Mouse (Mus musculus) frontal cortex, postnatal 10 days (tissue): Measurements from ENCODE around the gene Irf2bp1.

Source experiments
- DNase-seq, 2 experiments: peaks; one replicate each; pipeline ENCODE4 v3.0.0; 2022; ENCODE audit warnings: low spot score in 2 of 2, mixed read lengths in 1 of 2

Irf2bp1 gene

DNA sequence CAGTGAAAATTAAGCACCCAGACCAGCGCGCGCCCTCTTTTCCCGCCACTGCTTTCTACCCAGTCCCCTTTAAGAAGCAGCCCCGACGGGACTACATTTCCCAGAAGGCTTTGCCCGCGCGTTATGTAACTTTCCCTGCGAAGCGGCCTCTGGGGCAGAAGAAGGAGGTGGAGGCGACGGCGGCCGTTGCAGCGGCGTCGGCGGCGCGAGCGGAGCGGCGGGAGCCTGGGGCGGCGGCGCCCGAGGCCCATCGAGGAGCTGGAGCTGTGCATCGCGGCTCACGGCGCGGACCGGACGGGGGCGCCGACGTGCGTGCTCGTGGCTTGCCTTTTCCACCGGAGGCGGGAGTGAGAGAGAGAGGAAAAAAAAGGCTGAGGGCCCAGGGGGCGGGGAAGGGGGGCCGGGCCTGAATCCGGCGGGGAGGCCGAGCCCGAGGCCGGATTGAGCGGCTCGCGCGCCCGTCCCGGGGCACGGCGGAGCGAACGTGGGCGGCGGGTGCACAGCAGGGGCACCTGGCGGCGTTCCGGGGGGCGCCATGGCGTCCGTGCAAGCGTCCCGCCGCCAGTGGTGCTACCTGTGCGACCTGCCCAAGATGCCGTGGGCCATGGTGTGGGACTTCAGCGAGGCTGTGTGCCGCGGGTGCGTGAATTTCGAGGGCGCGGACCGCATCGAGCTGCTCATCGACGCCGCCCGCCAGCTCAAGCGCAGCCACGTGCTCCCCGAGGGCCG is at the start of gene Irf2bp1:
Irf2bp1 (plus strand) TSS at position 143 of the 729 bp plus-strand sequence.
- peak; percentile 87 to 93 for DNase-seq

DNA sequence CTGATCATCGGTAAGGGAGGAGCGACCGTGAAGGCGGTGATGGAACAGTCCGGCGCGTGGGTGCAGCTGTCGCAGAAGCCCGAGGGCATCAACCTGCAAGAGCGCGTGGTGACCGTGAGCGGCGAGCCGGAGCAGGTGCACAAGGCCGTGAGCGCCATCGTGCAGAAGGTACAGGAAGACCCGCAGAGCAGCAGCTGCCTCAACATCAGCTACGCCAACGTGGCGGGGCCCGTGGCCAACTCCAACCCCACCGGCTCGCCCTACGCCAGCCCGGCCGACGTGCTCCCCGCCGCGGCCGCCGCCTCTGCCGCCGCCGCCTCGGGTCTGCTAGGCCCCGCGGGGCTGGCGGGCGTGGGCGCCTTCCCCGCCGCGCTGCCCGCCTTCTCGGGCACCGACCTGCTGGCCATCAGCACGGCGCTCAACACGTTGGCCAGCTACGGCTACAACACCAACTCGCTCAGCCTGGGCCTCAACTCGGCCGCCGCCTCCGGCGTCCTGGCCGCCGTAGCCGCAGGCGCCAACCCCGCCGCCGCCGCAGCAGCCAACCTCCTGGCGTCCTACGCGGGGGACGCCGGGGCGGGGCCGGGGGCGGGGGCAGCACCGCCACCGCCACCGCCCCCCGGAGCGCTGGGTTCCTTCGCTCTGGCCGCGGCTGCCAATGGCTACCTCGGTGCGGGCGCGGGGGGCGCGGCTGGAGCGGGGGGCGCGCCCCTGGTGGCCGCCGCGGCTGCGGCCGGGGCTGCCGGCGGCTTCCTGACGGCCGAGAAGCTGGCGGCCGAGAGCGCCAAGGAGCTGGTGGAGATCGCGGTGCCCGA is 46.1 kb upstream of the Irf2bp1 start:
- DNase-seq, result no peak

DNA sequence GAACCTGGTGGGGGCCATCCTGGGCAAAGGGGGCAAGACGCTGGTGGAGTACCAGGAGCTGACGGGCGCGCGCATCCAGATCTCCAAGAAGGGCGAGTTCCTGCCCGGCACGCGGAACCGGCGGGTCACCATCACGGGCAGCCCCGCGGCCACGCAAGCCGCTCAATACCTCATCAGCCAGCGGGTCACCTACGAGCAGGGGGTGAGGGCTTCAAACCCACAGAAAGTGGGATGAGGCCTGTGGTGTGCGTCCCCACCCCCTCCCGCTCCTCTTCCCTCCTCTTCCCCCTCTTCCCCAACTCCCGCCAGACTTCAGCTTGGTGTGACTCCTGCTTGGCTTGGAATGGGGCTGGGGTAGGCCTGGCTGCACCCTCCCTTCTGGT is 45.5 kb upstream of the Irf2bp1 start:
- DNase-seq, result no peak

DNA sequence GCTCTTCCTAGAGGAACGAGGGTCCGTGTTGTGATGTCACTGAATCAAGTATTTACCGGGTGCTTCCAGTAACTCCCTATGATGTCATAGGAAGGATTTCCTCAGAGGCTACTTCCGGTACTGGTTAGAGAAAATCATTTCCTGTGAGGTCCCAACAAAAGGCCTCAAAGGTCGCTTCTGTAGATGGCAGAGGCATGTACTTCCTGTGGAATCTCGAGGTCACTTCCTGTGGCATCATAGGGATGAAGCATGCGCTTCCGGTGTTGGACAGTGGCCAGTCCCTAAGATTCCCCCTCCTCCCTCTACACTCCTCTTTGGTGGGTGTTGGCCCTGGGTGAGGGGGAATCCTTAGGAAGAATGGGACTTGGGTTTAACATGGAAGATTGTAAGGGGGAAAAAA is 44.4 kb upstream of the Irf2bp1 start:
- DNase-seq, result no peak

DNA sequence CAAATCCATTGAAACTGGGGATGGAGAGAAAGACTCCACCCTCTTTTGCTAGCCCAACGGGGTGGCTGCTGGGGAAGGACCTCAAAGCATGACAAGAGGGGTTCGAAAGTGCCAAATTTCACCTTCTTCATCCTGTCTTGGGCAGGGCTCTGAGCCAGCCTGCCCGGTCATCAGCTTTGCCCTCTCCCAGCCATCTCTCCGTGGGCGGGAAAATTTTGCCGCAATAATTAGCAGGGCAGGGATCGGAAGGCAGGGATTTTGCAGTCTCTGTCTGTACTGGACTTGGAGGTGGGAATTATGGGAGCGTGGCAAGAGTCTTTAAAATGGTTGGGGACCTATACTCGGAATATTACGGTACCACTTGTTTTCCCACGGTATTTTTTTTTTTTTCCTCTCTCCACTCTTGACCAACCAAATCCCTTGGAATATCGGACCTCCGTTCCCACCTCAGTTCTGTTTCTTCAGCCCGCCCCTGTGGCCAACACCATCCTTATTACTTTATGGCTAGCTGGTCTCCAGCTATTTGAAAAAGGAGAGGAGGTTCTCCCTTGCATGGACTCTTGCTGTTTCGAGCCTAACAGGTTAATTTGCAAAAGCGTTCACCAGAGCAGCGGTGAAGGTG is 41.6 kb upstream of the Irf2bp1 start:
- DNase-seq, result no peak

DNA sequence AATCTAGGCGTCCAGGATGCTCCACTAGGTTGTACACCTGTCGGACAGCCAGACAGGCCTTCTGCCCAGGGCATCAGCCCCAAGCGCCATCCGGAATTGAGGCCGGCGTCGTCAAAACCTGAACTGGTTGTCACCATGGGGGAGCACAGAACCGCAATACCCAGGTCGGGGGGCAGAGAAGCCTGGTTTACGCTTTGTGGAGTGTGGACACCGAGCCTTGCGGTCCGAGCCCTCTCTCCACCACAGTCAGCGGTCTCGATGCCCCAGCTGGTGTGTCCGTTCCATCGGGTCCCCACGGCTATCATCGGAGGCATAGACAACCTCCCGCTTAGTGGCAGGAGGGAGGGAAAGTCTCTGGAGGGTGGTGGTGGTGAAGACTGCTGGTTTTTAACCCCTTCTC is 41.0 kb upstream of the Irf2bp1 start:
- DNase-seq, result no peak

DNA sequence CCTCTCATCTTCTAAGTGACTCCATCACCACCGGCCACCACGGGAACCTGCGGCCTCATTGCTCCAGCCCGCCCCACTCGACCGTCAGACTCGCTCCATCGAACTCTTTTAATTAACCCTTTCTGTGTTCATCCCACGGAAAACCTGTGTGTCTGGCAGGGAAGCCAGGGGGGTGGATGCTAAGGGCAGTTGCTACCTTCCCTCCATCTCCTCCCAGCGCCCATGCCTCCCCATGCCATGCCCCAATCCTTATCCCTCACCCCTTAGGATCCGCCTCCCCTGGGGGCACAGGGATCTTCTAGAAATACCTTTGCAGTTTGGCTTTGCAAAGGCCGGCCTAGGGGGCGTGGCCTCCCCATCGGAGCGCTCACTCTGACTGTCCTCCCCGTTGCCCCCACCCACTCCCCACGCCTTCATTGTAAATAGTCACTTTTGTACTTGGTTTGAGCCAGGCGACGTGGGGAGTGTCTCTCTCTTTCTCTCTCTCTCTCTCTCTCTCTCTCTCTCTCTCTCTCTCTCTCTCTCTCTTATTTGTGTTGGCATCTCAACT is 40.5 kb upstream of the Irf2bp1 start:
- DNase-seq, result no peak

DNA sequence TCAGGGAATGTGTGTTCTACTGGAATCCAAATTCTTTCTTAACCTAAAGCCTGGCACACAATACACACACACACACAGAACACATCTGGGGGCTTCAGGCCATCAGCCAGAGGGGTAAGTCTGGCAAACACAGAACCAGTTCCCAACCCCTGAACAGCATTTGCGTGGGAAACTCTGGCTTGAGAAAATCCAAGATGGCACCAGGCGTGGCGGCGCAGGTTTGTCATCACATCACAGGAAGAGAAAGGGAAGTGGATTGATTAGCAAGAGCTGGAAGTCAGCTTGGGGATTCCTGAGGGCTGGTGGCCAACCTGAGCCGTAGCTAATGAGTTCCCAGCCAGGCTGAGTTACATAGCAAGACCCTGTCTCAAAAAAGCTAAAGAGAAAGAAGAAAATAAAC is 38.5 kb upstream of the Irf2bp1 start:
- DNase-seq, result no peak

DNA sequence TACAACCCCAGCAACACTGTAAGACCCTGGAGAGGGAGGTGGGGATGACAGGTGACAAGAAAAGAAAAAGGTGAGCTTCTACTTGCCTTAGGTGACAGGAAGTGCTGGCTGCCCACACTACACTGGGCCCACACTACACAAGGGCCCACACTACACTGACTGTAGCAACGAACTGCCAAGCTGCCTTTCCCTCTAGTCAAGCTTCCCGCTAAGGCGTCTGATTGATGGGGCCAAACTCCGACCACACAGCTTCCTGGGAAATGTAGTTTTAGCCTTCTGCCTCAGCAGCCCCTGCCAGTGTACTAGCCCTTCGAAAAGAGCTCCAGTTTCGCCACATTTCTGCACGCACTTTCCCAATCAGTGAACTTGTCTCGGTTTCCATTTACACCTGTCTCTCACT is 36.2 kb upstream of the Irf2bp1 start:
- DNase-seq, result no peak

DNA sequence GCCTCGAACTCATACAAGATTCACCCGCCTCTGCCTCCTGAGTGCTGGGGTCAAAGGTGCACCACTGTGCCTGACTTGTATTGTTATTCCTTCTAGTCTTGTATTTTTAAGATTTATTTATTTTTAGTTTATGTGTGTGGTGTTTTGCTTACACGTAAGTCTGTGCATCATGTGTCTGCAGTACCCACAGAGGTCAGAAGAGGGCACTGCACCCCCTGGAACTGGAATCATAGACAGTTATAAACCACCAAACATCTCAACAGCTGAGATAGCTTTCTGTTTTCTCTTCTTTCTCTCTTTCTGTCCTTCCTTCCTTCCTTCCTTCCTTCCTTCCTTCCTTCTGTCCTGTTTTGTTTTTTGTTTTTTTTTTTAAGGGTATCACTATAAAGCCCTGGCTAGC is 32.9 kb upstream of the Irf2bp1 start:
- DNase-seq, result no peak

DNA sequence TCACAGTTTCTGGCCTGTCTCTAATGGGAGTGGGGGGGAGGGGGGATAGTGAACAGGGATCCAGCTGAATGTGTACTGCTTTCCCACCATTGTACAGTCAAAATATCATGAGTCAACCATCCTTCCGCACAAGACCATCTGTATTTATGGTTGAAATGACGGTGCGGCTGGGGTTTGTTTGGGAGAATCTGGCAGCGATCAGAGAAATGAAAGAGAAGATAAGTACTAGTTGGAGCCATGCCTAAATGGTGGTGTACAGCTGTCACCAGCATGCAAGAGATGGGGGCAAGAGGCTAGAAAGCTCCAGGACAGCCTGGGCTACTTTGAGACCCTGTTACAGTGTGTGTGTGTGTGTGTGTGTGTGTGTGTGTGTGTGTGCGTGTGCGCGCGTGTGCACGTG is 25.5 kb upstream of the Irf2bp1 start:
- no peak for DNase-seq

DNA sequence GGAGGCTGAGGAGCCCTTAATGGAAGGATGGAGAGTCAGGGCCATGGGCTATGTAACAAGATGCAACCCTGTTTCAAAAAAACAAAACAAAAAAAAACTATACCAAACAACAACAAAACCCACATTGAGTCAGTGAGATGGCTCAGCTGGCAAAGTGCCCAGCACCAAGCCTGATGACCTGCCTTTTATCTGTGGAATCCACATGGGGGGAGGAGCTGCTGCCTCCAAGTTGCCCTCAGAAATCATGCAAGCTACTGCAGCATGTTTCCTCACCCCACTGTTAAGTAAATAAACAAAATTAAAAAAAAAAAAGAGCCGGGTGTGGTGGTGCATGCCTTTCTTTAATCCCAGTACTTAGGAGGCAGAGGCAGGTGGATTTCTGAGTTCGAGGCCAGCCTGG is 17.3 kb upstream of the Irf2bp1 start:
- DNase-seq, result no peak

DNA sequence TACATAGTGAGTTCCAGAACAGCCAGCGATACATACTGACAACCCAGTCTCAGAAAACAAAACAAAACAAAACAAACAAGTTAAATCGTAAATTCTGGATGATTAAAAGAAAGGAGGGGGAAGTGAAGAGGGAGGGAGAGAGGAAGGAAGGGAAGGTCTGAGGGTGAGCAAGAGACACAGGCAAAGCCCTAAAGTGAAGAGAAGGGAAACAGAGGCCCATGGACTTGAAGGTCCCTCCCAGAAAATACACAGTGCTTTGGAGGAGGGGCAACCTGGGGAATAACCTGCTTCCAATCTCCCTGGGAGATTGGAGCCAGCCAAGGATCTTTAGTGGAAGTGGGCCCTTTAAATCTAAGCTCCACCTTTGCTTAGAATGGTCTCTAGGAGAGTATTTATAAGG is 16.7 kb upstream of the Irf2bp1 start, which contains the start of gene Nanos2:
Nanos2 (plus strand) TSS at position 301 of the 400 bp plus-strand sequence.
- DNase-seq, result no peak

DNA sequence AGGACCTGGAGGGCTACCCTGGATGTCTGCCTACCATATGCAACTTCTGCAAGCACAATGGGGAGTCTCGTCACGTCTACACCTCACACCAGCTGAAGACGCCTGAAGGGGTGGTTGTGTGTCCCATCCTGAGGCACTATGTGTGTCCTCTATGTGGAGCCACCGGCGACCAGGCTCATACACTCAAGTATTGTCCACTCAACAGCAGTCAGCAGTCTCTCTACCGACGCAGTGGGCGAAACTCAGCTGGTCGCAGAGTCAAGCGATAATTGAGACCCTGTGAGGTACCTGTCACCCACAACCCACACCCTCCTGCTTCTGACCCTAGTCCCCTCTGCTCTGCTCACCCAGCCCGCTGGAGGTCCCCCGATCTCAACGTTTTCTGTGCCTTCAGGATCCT is 16.1 kb upstream of the Irf2bp1 start:
- DNase-seq, result no peak

DNA sequence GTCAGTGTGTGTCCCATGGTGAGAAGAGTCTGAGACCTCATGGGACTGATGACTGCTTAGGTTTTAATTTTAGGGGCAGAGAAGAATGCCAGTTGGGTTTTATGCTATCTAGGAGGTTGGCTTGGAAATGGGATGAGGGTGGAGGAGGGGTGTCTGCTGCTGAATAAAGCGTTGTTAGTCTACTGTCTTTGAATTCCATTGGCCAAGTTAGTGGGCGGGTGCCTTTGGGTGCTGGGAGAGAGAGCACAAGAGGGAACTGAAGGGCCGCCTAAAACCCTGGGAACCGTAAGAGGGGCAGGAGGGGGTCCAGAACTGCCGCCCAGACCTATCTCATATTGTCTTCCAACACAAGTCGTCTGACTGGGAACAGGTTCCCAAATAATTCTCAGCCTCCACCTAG is 15.1 kb upstream of the Irf2bp1 start:
- DNase-seq, result no peak

DNA sequence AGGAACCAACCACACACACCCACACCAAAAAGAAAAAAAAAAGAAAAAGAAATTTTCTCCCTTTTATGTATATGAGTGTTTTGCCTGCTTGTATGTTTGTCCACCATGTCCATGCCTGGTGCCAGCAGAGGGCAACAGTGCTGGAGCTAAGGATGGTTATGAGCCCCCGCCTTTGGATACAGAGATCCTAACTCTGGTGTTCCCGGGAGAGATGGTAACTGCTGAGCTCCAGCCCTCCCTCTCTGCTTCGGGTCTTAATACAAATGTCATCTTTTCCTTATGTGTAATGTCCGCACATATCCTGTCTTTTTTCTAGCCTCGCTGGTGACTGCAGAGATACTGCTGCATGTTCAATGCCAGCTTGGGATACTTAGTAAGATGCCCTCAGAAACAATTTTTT is 13.8 kb upstream of the Irf2bp1 start:
- DNase-seq, result peak in 1 of 2 experiments; percentile 53

DNA sequence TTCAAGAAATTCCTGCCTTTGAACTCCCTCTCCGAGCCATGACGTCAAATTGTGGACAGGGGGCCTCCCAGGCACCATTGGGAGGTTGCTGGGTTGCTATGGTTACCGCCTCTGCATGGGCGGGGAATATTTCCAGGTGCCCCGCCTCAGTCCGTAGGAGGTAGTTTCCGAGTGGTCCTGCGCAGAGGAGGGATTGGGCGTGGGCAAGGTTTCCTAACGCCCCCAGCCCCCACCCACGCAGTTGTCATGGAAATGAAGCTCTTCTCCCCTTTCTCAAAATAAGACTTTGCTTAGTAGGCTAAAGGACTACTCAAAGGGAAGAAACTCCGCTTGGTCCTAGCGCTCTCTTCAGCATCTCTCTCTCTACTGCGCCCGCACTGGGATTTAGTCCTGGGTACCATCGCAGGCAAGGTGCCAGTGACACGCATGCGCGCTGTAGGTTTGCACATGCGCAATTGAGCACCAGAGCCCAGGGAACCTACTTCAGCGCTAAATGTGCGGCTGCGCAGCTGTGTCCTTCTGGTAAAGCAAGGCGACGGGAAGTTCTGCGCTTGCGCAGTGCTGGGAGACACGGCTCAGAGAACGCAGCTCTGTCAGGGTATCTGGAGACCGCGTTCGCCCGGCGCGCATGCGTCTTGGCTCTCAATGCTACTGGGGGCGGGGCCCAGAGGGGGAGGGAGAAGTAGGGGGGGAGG is 13.1 kb upstream of the Irf2bp1 start, which contains the start of gene Mypop:
Mypop (plus strand) TSS at position 645 of the 695 bp plus-strand sequence.
- DNase-seq, result peak; percentile 100

DNA sequence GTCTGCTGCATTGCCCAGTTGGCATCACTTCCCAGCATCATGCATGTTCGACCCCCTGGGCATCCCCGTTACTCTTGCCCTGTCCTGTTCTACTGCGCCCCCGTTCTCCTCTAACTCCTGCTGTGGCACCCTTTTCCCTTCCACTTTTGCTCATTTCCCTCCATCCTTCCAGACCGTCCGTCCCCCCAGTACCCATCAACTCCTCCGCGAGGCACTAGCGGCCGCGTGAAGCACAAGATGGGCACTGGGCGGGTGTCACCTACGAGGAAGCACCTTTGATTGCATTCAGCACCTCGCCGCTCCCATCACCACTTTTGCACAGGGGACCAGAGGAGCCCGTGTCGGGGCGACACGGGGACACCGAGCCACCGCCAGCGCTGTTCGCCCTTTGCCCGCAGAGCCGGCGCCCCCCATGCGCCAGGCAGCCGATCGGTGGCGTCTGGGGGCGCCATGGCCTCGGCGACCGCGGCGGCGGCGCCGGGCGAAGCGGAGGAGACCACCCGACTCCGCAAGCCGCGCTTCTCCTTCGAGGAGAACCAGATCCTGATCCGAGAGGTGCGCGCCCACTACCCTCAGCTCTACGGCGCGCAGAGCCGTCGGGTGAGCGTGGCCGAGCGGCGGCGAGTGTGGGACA is 12.1 kb upstream of the Irf2bp1 start:
- DNase-seq, result no peak

DNA sequence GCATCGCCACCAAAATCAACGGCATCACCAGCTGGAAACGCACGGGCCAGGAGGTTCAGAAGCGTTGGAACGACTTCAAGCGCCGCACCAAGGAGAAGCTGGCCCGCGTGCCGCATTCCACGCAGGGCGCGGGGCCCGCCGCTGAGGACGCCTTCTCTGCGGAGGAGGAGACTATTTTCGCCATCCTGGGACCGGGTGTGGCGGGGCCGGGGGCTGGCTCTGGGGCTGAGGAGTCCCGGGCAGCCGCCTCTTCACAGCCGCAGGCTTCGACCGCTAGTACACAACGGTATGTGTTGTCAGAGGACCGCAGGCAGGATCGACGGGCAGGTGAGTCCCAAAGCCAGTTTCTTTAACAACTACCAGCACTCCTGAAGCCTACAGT is 11.6 kb upstream of the Irf2bp1 start:
- DNase-seq, result peak in 1 of 2 experiments; percentile 47

DNA sequence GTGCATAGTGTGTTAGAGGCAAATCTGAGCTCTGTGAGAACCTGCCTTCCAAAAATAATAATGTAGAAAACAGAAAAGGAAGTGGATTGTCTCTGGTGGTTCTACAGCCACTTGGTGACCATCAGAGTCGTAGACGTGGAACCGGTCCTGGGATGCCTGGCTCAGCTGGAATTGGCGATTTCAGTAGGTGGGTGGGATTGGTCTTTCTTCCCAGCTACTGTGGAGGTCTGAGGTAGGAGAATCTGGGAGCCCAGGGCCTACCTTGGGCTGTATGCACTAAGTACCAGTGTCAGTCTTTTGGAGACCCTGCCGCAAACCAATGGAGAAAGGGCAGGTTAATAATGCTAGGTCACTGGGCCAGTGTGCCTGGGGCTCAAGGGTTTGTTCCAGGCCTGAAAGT is 10.8 kb upstream of the Irf2bp1 start:
- DNase-seq, result no peak

DNA sequence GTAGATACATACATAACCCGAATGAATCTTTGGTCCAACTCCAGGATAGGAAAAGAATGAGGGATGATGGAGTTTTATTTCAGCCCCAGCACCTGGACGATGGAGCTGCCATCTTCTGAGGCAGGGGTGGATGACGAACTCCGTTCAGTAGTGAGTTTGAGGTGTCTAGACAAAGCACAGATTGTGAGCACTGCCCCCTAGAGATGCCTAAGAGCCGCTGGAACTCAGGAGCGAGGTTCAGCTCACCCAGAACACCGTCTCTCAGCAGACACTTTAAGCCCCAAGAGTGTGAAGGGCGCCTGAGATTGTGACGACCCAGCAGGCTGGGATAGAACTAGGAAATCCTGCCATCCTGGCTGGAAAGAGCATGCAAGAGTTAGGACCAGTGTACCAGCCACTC is 5.0 kb upstream of the Irf2bp1 start:
- DNase-seq, result no peak
